Mouse (Mus musculus) large intestine, adult 2 months (tissue): Measurements from ENCODE around the gene Taf9. TPM values are rescaled to one million over a fixed set of nuclear protein-coding genes. Genes with fewer than 3 reads are reported as not detected.

Experiments
- DNase-seq: peaks from one replicate; pipeline ENCODE4 v3.0.0-alpha.2; 2012; ENCODE audit warnings: low read depth, low spot score
- WGBS: fragments of 180-500 bp; shearing (Covaris S2); methylation state at CpG from one replicate; pipeline ENCODE4 v1.1.7; 2018; 5-methylcytosine and 5-hydroxymethylcytosine counted together
- polyA plus RNA-seq: library from polyadenylated mRNA; depleted of rRNA; stranded (reverse); fragments of >200 nt; gene quantifications from 2 replicates; pipeline ENCODE4 v1.2.3, GENCODE M21; 2012; rRNA removed

Taf9 gene
- polyA plus RNA-seq, 1 experiment: 1.4 TPM

GRCm38 (mm10) chr13:100659864-100660456, 8.6 kb downstream of the Taf9 start:
- 29% methylated on average over 4 of the region's 4 CpGs for WGBS
- peak; percentile 36 for DNase-seq

GRCm38 (mm10) chr13:100669291-100670022, 18.1 kb downstream of the Taf9 start, which contains the start of gene Ccdc125:
Gene Ccdc125, plus strand, starts transcription at chr13:100669717.
- under 1% methylated on average over 44 of the region's 44 CpGs for WGBS
- peak; percentile 25 for DNase-seq

GRCm38 (mm10) chr13:100670181-100670741, 18.9 kb downstream of the Taf9 start:
- 13% methylated on average over 9 of the region's 9 CpGs for WGBS
- DNase-seq: peak; percentile 25

- 83% methylated on average over 15 of the region's 15 CpGs for WGBS
- no peak for DNase-seq
These were observed 24.7 kb downstream of the Taf9 start for GRCm38 (mm10) chr13:100675936-100676635.

- 90% methylated on average over 8 of the region's 8 CpGs for WGBS
- no peak for DNase-seq
These were observed 30.2 kb downstream of the Taf9 start for GRCm38 (mm10) chr13:100681615-100682014.

GRCm38 (mm10) chr13:100682837-100683236, 31.5 kb downstream of the Taf9 start:
- 63% methylated on average over 2 of the region's 2 CpGs for WGBS
- DNase-seq: no peak

- no peak for DNase-seq
- 67% methylated on average over 2 of the region's 2 CpGs for WGBS
These were observed 33.0 kb downstream of the Taf9 start for GRCm38 (mm10) chr13:100684355-100684754.

- WGBS: 80% methylated on average over 7 of the region's 7 CpGs
- no peak for DNase-seq
These were observed 36.1 kb downstream of the Taf9 start for GRCm38 (mm10) chr13:100687513-100687912.

- no peak for DNase-seq
- 89% methylated on average over 3 of the region's 3 CpGs for WGBS
These were observed 46.2 kb downstream of the Taf9 start for GRCm38 (mm10) chr13:100697541-100697940.

- DNase-seq: no peak
- 92% methylated on average over 10 of the region's 10 CpGs for WGBS
These were observed 47.5 kb downstream of the Taf9 start for GRCm38 (mm10) chr13:100698866-100699265.

- DNase-seq: no peak
- 94% methylated on average over 2 of the region's 2 CpGs for WGBS
These were observed 52.1 kb downstream of the Taf9 start for GRCm38 (mm10) chr13:100703468-100703867.

Other genes starting within 250 kb of the Taf9 start
- 18.6 and 19.6 TPM in 2 replicates for gene Naip1, start 198.7 kb upstream of the Taf9 start, polyA plus RNA-seq
- gene Gtf2h2, start 159.0 kb upstream of the Taf9 start, polyA plus RNA-seq: 15.4 and 21.1 TPM in 2 replicates
- 31.6 and 48.4 TPM in 2 replicates for gene Ocln, start 98.9 kb upstream of the Taf9 start, polyA plus RNA-seq
- 22.9 and 25.8 TPM in 2 replicates for gene Marveld2, start 34.6 kb upstream of the Taf9 start, polyA plus RNA-seq
- 45.5 and 46.5 TPM in 2 replicates for gene Ak6, start 600 bp upstream of the Taf9 start, polyA plus RNA-seq
- 3.2 and 3.6 TPM in 2 replicates for gene Rad17, start 528 bp upstream of the Taf9 start, polyA plus RNA-seq
- 0.89 and 1.5 TPM in 2 replicates for gene Ccdc125, start 18.1 kb downstream of the Taf9 start, polyA plus RNA-seq
- gene Cdk7, start 79.4 kb downstream of the Taf9 start, polyA plus RNA-seq: 12.5 and 13.9 TPM in 2 replicates
- 76.6 and 88.6 TPM in 2 replicates for gene Mrps36, start 93.1 kb downstream of the Taf9 start, polyA plus RNA-seq
- 1.8 and 2.4 TPM in 2 replicates for gene Cenph, start 124.3 kb downstream of the Taf9 start, polyA plus RNA-seq
- 35.5 and 37.9 TPM in 2 replicates for gene Ccnb1, start 135.0 kb downstream of the Taf9 start, polyA plus RNA-seq
- 38.8 and 49.6 TPM in 2 replicates for gene Slc30a5, start 181.8 kb downstream of the Taf9 start, polyA plus RNA-seq